9 mouse cellular contexts compared by ENCODE assay signal in genomic region chr5:16469644-16470275, GRCm38 (mm10).
DNase-seq lines count a peak whose midpoint lies in the region; ATAC-seq and TF ChIP-seq lines count a peak whose summit lies in the region.
"Had no signal": no experiment of that assay in that cellular context is flagged by ENCODE, and none has a peak within 500 bp of the region (broad histone marks: within the 10 kb centered on the region; RNA-seq: fewer than 3 reads in every experiment).

No protein-coding gene starts in this region.

- H3K4me3 ChIP-seq in G1E (ENCODE audit: low read depth, low read length) = peak overlapping the region; percentile 48; the same call in 1 of the 2 replicates
- no peak overlapping the region for H3K4me3 ChIP-seq in limb, embryonic 15.5 days
- H3K4me3 ChIP-seq in midbrain, embryonic 11.5 days (ENCODE audit: low read depth, low read length) = no peak overlapping the region
- H3K4me3 ChIP-seq: hindbrain, embryonic 15.5 days had no signal

- H3K36me3 ChIP-seq in G1E (replicated peaks) = no peaks in the 10 kb centered on the region
- no peaks in the 10 kb centered on the region for H3K36me3 ChIP-seq in limb, embryonic 15.5 days
- H3K36me3 ChIP-seq in midbrain, embryonic 11.5 days (ENCODE audit: control insufficient read depth, insufficient read depth, low read length) = no peaks in the 10 kb centered on the region
- H3K36me3 ChIP-seq: hindbrain, embryonic 15.5 days had no signal

- peak; percentile 42 for ATAC-seq in G1E (ENCODE audit: extremely low read depth, insufficient number of reproducible peaks, low FRiP score, poor library complexity, severe bottlenecking)
- peak; percentile 86 for ATAC-seq in inflammation-experienced regulatory T-cells, adult 6 months
- no peak for ATAC-seq in limb, embryonic 15.5 days (ENCODE audit: insufficient number of reproducible peaks, low FRiP score, low TSS enrichment, low read depth)
- ATAC-seq in midbrain, embryonic 11.5 days (ENCODE audit: low FRiP score) = no peak

- no peak overlapping the region for H3K27ac ChIP-seq in limb, embryonic 15.5 days
- H3K27ac ChIP-seq in midbrain, embryonic 11.5 days (ENCODE audit: low read depth, low read length) = no peak overlapping the region
- H3K27ac ChIP-seq: hindbrain, embryonic 15.5 days had no signal

- H3K27me3 ChIP-seq in G1E (ENCODE audit: insufficient read depth, low read length) = no peaks in the 10 kb centered on the region
- H3K27me3 ChIP-seq in limb, embryonic 15.5 days = no peaks in the 10 kb centered on the region
- H3K27me3 ChIP-seq in midbrain, embryonic 11.5 days (ENCODE audit: control insufficient read depth, insufficient read depth, low read length) = no peaks in the 10 kb centered on the region
- H3K27me3 ChIP-seq: hindbrain, embryonic 15.5 days had no signal

- no peak for TF ChIP-seq CTCF in G1E (IDR thresholded peaks at IDR 0.05; ENCODE audit: low read depth, low read length)

- 35% methylated on average over 13 of the region's 13 CpGs for WGBS in limb, embryonic 15.5 days
- 73% methylated on average over 13 of the region's 13 CpGs for WGBS in midbrain, embryonic 11.5 days

- DNase-seq in G1E (ENCODE audit: low spot score) = peak; percentile 15
- DNase-seq in adrenal gland, postnatal 36 days = peak; percentile 68 to 69
- DNase-seq in gastrocnemius, adult 18-20 months (ENCODE audit: low spot score) = peak; percentile 41
- peak; percentile 34 for DNase-seq in naive thymus-derived CD4-positive, alpha-beta T cell, adult 2 months (ENCODE audit: low read depth)
- peak; percentile 19 for DNase-seq in testis, postnatal 14 days (ENCODE audit: low spot score)
- no peak for DNase-seq in midbrain, embryonic 11.5 days (ENCODE audit: low spot score, missing footprints)

- no peak overlapping the region for H3K9ac ChIP-seq in limb, embryonic 15.5 days
- H3K9ac ChIP-seq in midbrain, embryonic 11.5 days (ENCODE audit: low read length) = no peak overlapping the region
- H3K9ac ChIP-seq: hindbrain, embryonic 15.5 days had no signal

- no peaks in the 10 kb centered on the region for H3K9me3 ChIP-seq in G1E (replicated peaks)
- no peaks in the 10 kb centered on the region for H3K9me3 ChIP-seq in limb, embryonic 15.5 days
- no peaks in the 10 kb centered on the region for H3K9me3 ChIP-seq in midbrain, embryonic 11.5 days (ENCODE audit: control insufficient read depth, low read length)
- H3K9me3 ChIP-seq: hindbrain, embryonic 15.5 days had no signal

- H3K4me2 ChIP-seq in limb, embryonic 15.5 days = peak overlapping the region; percentile 12; the same call in 1 of the 2 replicates
- H3K4me2 ChIP-seq in midbrain, embryonic 11.5 days = no peak overlapping the region
- H3K4me2 ChIP-seq: hindbrain, embryonic 15.5 days had no signal

- peaks cover 49% of the 10 kb centered on the region for H3K4me1 ChIP-seq in G1E (ENCODE audit: insufficient read depth, low read depth, low read length)
- H3K4me1 ChIP-seq in limb, embryonic 15.5 days = peaks cover 6% of the 10 kb centered on the region; the same call in 1 of the 2 replicates
- H3K4me1 ChIP-seq in midbrain, embryonic 11.5 days (ENCODE audit: control insufficient read depth, insufficient read depth, low read length) = no peaks in the 10 kb centered on the region

Comparison
In these comparisons a context has a peak if more than half of its experiments do, and no peak if none do; other contexts are left out.
1. ATAC-seq: peak in G1E (single experiment) and inflammation-experienced regulatory T-cells, adult 6 months (single experiment); none in limb, embryonic 15.5 days (single experiment) and midbrain, embryonic 11.5 days (single experiment).